Mouse (Mus musculus) duodenum, adult 2 months (tissue): ENCODE results near the gene Gm26920. TPM values are rescaled to one million over a fixed set of nuclear protein-coding genes. Genes with fewer than 3 reads are reported as not detected.

Source experiments
- polyA plus RNA-seq: library from polyadenylated mRNA; depleted of rRNA; stranded (reverse); fragments of >200 nt; gene quantifications from 2 replicates; pipeline ENCODE4 v1.2.3, GENCODE M21; 2012; ENCODE audit warnings: low replicate concordance; rRNA removed

Gm26920 gene
- 0.14 TPM in 1 of 2 replicates, not detected in the other for polyA plus RNA-seq

DNA sequence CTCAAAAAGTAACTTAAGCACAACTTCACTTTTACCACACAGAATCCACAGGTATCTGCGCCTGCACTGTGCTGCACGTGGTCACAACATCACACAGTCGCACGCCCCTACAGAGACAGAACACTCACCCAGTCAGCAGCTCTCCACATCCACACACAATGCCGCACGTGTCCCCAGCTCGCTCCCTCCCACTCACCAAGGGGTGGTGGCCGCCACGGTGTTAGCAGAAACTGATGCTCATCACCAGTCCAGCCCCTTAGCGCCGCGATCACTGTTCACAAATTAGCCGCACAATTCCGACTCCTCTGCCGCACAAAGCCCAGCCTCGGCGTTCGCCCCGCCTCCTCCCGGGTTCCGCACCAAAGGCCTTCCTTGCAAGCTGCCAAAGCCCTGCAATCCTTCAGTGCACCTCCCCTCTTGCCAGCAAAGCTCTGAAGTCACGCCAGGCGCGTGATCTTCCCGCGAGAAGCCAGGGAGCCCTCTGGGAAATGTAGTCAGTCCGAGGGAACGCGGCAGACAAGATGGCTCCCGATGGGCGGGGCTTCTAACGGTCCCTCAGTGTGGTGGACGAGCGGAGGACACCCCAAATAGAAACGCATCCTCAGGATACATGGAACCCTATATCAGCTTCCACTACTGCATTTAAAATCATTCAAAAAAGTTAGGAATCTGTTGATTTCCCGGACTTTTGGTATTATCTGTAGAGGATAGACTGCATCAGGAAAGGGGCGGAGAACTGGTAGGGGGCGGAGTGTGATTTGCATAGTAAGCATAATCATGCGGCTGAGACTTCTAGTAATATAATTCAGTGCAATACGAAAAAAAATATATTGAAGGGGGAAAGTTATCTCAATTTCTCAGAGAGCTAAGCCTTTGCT, at the start of gene Gm26920, which contains the start of gene Zfp566:
TSS of gene Gm26920 (minus strand) at position 319 of the 878 bp plus-strand sequence.
TSS of gene Zfp566 (minus strand) at position 436 of the 878 bp plus-strand sequence.

DNA sequence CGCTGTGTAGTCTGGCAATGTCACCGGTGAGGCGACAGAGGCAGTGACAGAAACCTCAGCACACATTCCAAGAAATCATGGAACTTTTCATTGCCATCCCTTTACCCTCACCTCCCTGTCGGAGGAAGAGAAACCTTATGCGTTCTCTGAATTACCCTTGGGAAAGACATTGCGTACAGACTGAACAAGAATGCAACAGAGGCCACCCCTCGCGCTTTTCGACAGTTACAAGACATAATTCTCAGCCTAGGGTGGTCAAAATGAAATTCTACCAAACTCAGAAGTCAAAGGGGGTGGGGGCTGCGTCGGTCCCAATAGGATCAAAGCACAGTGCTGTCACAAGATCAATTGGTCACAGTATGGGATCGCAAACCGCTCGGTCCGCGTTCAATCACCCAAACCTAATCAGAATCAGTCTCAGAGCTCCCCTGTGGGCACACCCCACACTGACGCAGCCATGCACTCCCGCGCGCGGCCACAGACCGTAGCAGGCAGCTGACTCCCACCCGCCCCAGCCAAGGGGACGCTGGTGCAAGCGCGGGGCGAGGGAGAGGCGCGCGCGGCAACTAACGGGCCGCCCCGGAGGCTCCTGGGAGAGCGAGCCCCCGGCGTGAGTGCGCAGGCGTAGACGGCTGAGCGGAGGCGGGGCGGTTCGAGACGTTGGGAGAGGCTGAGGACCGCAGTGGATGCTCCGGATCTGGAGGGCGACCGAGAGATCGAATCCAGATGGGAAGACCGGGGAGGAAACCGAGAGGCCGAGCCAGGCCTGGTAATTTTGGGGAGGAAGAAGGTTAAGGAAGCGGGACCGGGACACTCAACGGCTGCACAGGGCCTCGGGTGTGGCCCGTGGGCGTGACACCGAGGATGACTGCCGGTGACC, 31.3 kb upstream of the Gm26920 start, which contains the start of gene Zfp382:
TSS of gene Zfp382 (plus strand) at position 635 of the 880 bp plus-strand sequence.

DNA sequence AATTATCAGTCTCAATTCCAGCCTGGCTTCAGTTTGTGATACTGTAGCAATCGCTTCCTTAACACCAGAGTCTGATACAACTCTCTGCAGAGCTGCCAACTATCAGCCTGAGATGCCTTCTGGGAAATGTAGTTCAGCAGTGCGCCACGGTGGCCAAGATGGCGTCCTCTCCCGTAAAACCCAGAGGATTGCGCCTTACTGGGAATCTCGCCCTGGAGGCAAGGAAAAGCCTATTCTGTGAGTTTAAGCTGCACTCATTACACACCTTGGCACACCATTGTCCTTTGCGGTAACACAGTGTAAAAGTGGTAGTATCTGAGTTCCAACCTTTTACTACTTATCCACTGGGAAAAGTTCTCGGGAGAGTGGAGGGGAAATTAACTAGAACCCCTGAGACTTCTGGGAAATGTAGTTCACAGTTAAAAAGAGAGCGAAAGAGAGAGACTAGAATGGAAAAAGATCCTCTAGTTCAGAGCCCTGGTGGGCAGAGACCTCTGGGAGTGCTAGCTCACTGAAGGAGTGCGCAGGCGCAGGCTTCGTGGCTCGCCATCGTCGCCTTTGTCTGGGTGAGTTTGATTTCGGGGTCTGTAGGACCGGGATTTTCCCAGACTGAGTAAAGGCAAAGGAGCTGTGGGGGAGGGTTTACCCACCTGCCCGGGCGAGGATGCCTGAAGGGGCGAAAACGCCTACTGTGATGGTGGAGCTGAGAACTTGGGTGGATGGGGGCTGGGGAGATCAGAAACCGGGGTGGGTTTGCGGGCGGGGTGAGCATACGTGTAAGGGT, 4.6 kb upstream of the Gm26920 start, which contains the start of gene Zfp260:
TSS of gene Zfp260 (plus strand) at position 132 of the 784 bp plus-strand sequence.

DNA sequence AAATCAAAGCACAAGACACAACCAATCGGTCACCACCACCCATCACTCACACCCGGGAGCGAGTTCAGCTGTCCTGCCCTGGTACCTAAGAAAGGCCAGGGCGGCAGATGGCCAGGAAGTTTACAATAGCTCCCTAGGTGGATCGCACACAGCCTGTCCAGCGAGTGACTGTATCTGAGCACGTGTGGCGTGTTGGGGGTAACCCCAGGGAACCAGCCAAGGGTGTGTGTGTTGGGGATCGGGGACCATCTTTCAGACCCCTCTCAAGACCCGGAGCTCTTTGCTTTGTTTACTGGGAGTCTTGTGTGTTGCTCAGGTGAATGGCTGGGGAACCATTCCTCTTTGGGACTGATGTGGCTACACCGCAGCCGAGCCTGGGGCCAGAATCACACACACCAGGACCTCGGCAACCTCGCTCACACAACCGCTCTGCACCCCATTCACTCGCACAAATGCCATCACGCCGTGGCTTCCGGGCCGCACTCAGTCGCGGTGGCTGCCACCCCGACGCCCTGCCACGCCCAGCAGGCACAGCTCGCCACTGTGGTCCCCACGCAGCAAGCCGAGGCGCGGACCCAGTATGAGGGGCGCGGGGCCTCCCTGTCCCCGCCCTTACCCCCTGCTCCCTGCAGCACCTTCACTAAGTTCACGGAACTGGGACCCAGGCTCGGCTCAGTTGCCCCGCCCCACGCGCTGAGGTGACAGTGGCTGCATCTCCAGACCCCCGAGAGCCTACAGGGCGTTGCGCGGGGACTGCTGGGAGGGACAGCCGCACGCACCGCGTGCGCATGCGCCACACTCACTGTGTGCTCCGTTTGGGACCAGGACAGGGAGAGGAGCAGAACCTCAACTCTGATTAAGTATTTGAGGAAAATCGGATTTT, 17.8 kb downstream of the Gm26920 start, which contains the start of gene Zfp82:
TSS of gene Zfp82 (minus strand) at position 755 of the 883 bp plus-strand sequence.

DNA sequence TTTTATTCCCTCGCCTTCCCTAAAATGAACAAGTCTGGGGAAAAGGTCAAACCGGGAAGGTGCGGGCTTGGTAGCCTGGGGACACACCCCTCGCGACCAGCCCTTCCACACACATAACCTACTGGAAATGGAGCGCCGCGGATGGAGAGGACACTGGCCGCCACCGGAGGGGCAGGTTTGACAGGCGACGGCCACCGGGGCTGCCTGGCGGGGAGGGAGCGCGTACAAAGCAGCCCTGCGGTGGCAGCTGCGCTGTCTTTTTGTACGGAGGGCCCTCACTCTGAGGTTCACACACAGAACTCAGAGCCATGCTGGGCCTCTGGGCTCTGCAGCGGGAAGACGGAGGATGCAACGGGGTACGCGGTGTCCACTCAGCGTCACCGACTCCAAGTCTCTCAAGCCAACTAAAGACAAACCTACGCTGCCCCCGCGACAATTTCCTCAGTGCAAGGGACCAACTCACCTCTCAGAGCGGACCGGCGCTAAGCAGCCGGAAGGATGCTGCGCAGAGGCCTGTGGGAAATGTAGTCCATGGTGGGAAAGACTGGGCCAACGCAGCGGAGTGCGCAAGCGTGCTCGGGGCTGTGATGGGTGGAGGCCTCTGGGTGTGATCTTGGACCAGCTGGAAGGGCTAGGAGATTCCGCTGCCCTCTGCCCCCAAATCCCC, 39.2 kb downstream of the Gm26920 start, which contains the start of gene Zfp14:
TSS of gene Zfp14 (minus strand) at position 499 of the 667 bp plus-strand sequence.

Other genes with a start within 250 kb of the Gm26920 start
- gene Zfp940, start 236.7 kb downstream of the Gm26920 start, polyA plus RNA-seq, result 0.06 and 0.07 TPM in 2 replicates
- gene Zfp420, start 230.4 kb downstream of the Gm26920 start, polyA plus RNA-seq, result 0.07 and 0.12 TPM in 2 replicates
- 0.76 and 0.89 TPM in 2 replicates for gene Zfp27, start 183.8 kb downstream of the Gm26920 start, polyA plus RNA-seq
- 0.04 and 0.12 TPM in 2 replicates for gene Zfp383, start 182.2 kb downstream of the Gm26920 start, polyA plus RNA-seq
- gene Zfp74, start 136.3 kb downstream of the Gm26920 start, polyA plus RNA-seq, result 0.06 and 4.0 TPM in 2 replicates
- gene Zfp568, start 106.5 kb downstream of the Gm26920 start, polyA plus RNA-seq, result 1.5 and 1.6 TPM in 2 replicates
- gene Zfp14, start 39.0 kb downstream of the Gm26920 start, polyA plus RNA-seq, result 0.19 and 0.42 TPM in 2 replicates
- 0.07 TPM in 1 of 2 replicates, not detected in the other for gene Zfp82, start 17.5 kb downstream of the Gm26920 start, polyA plus RNA-seq
- 0.65 and 0.99 TPM in 2 replicates for gene Zfp566, start 117 bp upstream of the Gm26920 start, polyA plus RNA-seq
- 3.1 and 6.6 TPM in 2 replicates for gene Zfp260, start 4.4 kb upstream of the Gm26920 start, polyA plus RNA-seq
- gene Zfp382, start 31.5 kb upstream of the Gm26920 start, polyA plus RNA-seq, result 0.23 TPM in 1 of 2 replicates, not detected in the other
- 1.4 and 1.6 TPM in 2 replicates for gene Zfp146, start 79.3 kb upstream of the Gm26920 start, polyA plus RNA-seq
- 40.1 and 164 TPM in 2 replicates for gene Cox7a1, start 93.7 kb upstream of the Gm26920 start, polyA plus RNA-seq
- 492 and 665 TPM in 2 replicates for gene Capns1, start 108.4 kb upstream of the Gm26920 start, polyA plus RNA-seq
- 76.0 and 78.7 TPM in 2 replicates for gene Polr2i, start 141.5 kb upstream of the Gm26920 start, polyA plus RNA-seq
- 23.6 and 33.8 TPM in 2 replicates for gene Tbcb, start 141.9 kb upstream of the Gm26920 start, polyA plus RNA-seq
- not detected in 2 replicates for gene Ovol3, start 145.3 kb upstream of the Gm26920 start, polyA plus RNA-seq
- 0.14 TPM in 1 of 2 replicates, not detected in the other for gene Thap8, start 189.7 kb upstream of the Gm26920 start, polyA plus RNA-seq
- gene Wdr62, start 190.0 kb upstream of the Gm26920 start, polyA plus RNA-seq, result 13.0 and 14.3 TPM in 2 replicates
- 3.8 and 4.8 TPM in 2 replicates for gene Clip3, start 201.3 kb upstream of the Gm26920 start, polyA plus RNA-seq
- gene Alkbh6, start 218.3 kb upstream of the Gm26920 start, polyA plus RNA-seq, result 154 and 160 TPM in 2 replicates
- 9.8 and 29.1 TPM in 2 replicates for gene Syne4, start 224.4 kb upstream of the Gm26920 start, polyA plus RNA-seq
- 1.2 and 2.4 TPM in 2 replicates for gene E130208F15Rik, start 231.3 kb upstream of the Gm26920 start, polyA plus RNA-seq
- 32.9 and 60.3 TPM in 2 replicates for gene Sdhaf1, start 233.5 kb upstream of the Gm26920 start, polyA plus RNA-seq